Mouse (Mus musculus) brain, embryonic 18.5 days (tissue): ENCODE measurements at regions not wholly inside any gene's neighbourhood (a gene's known extent, or its start where the extent isn't known, plus 50 kb on each side); places are given as distances from the start of the nearest gene placed in this dataset.

Experiments
- DNase-seq: peaks from one replicate; pipeline ENCODE4 v3.0.0-alpha.2; 2012; ENCODE audit warnings: low read depth, low spot score

GRCm38 (mm10) chrX:147616374-147616773 lies 62.5 kb upstream of the Lrch2 start:
- no peak for DNase-seq

- DNase-seq: peak; percentile 6
Measured at GRCm38 (mm10) chrX:147608660-147609059, 54.8 kb upstream of the Lrch2 start.
